Comparison of ENCODE assay signal across 28 mouse cellular contexts in the genomic region with DNA sequence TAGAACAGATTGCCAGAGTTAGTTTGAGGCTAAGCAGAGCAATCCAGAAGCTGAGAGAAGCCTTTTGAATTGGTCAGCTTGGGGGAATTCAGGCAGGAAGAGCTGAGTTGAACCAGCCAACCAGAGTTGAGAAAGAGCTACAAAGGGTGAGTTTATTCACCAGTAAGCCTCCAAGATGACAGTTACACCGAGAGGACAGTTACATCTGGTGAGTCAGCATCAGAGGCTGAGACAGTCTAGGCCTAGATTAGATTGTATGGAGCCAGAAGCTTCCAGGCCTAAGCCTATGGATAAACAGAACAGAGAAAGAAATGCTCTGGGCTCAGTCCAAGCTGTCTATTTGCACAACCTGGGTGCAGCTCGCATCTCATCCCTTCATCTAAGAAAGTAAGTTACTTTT.
"Had no signal": no experiment of that assay in that cellular context is flagged by ENCODE, and none has a peak within 500 bp of the region (broad histone marks: within the 10 kb centered on the region; RNA-seq: fewer than 3 reads in every experiment).

No protein-coding gene starts in this region.

- H3K27ac ChIP-seq: heart, adult 2 months; heart, embryonic 13.5 days; heart, embryonic 15.5 days; hindbrain, embryonic 10.5 days; hindbrain, embryonic 12.5 days; hindbrain, embryonic 15.5 days; intestine, embryonic 15.5 days; layer of hippocampus, adult 2 months; limb, embryonic 13.5 days; limb, embryonic 15.5 days; liver, embryonic 14.5 days had no signal

- H3K4me2 ChIP-seq: heart, embryonic 11.5 days; heart, embryonic 13.5 days; heart, embryonic 15.5 days; hindbrain, embryonic 12.5 days; hindbrain, embryonic 15.5 days; intestine, embryonic 15.5 days; limb, embryonic 13.5 days; limb, embryonic 15.5 days; liver, embryonic 11.5 days had no signal

- H3K4me3 ChIP-seq: heart, adult 2 months; heart, embryonic 13.5 days; heart, embryonic 15.5 days; hindbrain, embryonic 10.5 days; hindbrain, embryonic 12.5 days; hindbrain, embryonic 15.5 days; intestine, embryonic 15.5 days; layer of hippocampus, adult 2 months; limb, embryonic 13.5 days; limb, embryonic 15.5 days had no signal

- H3K27me3 ChIP-seq: heart, embryonic 13.5 days; heart, embryonic 15.5 days; hindbrain, embryonic 12.5 days; hindbrain, embryonic 15.5 days; intestine, embryonic 15.5 days; limb, embryonic 13.5 days; limb, embryonic 15.5 days had no signal

- H3K9ac ChIP-seq: heart, embryonic 13.5 days; heart, embryonic 15.5 days; hindbrain, embryonic 12.5 days; hindbrain, embryonic 15.5 days; intestine, embryonic 15.5 days; limb, embryonic 13.5 days; limb, embryonic 15.5 days; liver, embryonic 14.5 days had no signal

- DNase-seq: gastrocnemius, postnatal 14 days; gastrocnemius, postnatal 36 days; heart, adult 11 months; heart, adult 2 months; heart, postnatal 14 days; heart, postnatal 4 days; kidney, adult 18-20 months; kidney, adult 8-10 months; kidney, postnatal 10 days; kidney, postnatal 25 days; kidney, postnatal 4 days; layer of hippocampus, adult 9-11 months; layer of hippocampus, postnatal 36 days; left cerebral cortex, postnatal 4 days had no signal

- H3K9me3 ChIP-seq: heart, embryonic 13.5 days; heart, embryonic 15.5 days; hindbrain, embryonic 10.5 days; hindbrain, embryonic 12.5 days; hindbrain, embryonic 15.5 days; intestine, embryonic 15.5 days; limb, embryonic 13.5 days; limb, embryonic 15.5 days had no signal

- ATAC-seq: inflammation-experienced regulatory T-cells, adult 6 months; intestine, embryonic 15.5 days; intestine, postnatal 0 days had no signal
